Mouse (Mus musculus) myocyte (in vitro differentiated cells): ENCODE data around the gene Abce1.

Source experiments
- E2F4 ChIP-seq: IDR thresholded peaks from one replicate; pipeline ENCODE4 v1.6.1; 2011; ENCODE audit warnings: mild to moderate bottlenecking, control low read depth, moderate library complexity; ENCODE audit not compliant: insufficient read depth
- MAX ChIP-seq: IDR thresholded peaks from one replicate; pipeline ENCODE4 v1.6.1; 2011; ENCODE audit warnings: low read depth, mild to moderate bottlenecking, control low read depth
- MYOG ChIP-seq, 3 experiments: IDR thresholded peaks; one replicate each; pipeline ENCODE4 v1.6.1; 2011; ENCODE audit warnings: control low read depth in 2 of 3, low read depth in 2 of 3, mild to moderate bottlenecking in 2 of 3; ENCODE audit not compliant: insufficient read length in 2 of 3, control insufficient read depth in 1 of 3, insufficient read depth in 1 of 3
- POLR2A ChIP-seq: IDR thresholded peaks from one replicate; pipeline ENCODE4 v1.6.1; 2011; ENCODE audit warnings: low read depth, mild to moderate bottlenecking, control low read depth, moderate library complexity; ENCODE audit not compliant: insufficient read length
- SRF ChIP-seq: IDR thresholded peaks from one replicate; pipeline ENCODE4 v1.6.1; 2011; ENCODE audit warnings: low read depth; ENCODE audit not compliant: control insufficient read depth, insufficient read length
- TCF12 ChIP-seq: IDR thresholded peaks from one replicate; pipeline ENCODE4 v1.6.1; 2011; ENCODE audit warnings: mild to moderate bottlenecking, control low read depth; ENCODE audit not compliant: poor library complexity, insufficient read depth, severe bottlenecking

- no peak for TF ChIP-seq MYOG (IDR thresholded peaks at IDR 0.05; ENCODE audit: control insufficient read depth in 1 of 3, insufficient read depth in 1 of 3, insufficient read length in 2 of 3, low read depth in 2 of 3)
- TF ChIP-seq TCF12: no peak
- no peak for TF ChIP-seq POLR2A
- no peak for TF ChIP-seq SRF
- no peak for TF ChIP-seq MAX
- TF ChIP-seq E2F4: no peak
Observed at GRCm38 (mm10) chr8:79680965-79681364, 30.6 kb downstream of the Abce1 start.
